Mouse (Mus musculus): Measurements from ENCODE around the gene Ddx56.
A peak's percentile ranks its signal among the peaks of the same experiment; 100 is the strongest.

Gene Ddx56

GRCm38 (mm10) chr11:6267320-6268254, at the start of gene Ddx56:
Gene Ddx56 (minus strand): TSS chr11:6267772.
- DNase-seq, result peak; percentile 89

- no peak for DNase-seq
These were observed 49.2 kb upstream of the Ddx56 start for GRCm38 (mm10) chr11:6316821-6317220.

DNA sequence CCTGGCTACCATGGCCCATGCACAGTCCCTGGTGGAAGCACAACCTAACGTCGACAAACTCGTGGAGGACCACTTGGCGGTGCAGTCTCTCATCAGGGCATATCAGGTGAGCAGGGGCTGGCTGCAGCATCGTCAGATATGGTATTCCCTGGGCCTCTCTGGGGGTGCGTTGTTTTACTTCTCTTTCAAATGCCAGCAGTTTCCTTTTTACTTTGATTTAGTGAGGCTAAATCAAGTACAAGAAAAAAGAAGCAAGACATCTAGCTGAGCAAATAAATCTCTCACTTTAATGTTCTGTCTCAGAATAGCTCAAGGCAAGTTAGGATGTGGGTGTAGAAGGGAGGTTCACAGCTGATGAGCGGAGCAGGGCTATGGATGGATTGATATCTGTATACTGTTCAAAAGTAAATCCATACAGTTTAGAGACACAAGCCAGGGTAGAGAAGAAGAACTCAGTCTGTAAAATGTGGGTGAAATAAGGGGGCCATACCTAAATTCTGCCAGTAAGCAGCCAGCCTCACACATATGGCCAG, 46.4 kb upstream of the Ddx56 start:
- DNase-seq, result no peak

DNA sequence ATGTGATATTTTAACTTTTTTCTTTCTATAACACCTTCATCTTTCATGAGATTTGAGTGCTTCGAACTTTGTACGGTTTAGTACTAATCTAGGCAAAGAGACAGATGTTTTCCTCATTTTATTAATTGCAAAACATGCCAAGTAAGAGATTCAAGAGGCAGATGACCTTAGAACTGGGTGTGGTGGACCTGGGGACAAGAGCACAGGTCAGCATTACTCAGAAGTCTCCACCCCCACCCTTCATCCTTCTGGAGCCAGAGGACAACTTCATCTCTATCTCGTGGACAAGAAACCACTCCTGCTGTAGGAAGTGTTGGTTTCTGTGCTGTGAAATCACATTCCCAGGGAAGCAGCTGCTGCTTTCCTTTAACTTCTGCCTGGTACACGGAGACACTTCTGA, 40.6 kb upstream of the Ddx56 start:
- no peak for DNase-seq

GRCm38 (mm10) chr11:6305943-6306430, 38.4 kb upstream of the Ddx56 start:
- no peak for DNase-seq

DNA sequence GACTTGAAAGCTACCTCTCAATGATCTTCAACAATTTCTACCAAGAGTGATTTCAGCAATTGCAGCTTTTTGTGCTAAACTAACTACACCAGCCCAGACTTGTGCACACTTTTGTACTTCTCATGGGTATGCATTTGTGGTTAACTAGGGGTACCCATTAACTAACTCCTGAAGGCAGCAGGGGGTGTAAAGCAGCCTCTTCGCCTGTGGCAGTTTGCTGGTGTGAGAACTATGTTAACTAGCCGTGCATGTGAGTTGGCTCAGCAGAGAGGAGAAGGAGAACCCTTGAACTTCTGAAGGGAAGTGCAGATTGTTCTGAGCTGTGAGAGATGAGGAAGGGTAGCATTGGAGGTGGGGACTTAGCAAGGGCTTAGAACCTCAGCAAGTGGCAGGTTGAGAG, 35.2 kb upstream of the Ddx56 start:
- DNase-seq, result no peak

- no peak for DNase-seq
These were observed 31.9 kb upstream of the Ddx56 start for GRCm38 (mm10) chr11:6299435-6299834.

DNA sequence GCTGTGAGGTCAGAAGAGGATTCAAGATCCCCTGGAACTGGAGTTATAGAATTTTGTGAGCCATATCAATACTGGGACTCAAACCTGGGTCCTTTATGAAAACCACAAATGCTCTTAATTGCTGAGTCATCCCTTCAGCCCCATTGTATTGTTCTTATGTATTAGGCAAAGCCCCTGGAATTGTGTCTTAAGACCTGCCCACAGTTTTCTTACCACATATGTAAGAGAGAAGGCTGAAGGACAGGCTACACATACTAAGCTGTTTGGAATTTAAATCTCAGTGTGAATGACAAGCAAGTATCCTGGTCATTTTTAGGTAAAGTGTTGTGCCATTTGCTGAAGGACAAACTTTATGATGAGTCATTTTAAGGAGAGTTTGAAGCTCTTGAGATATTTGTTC, 28.5 kb upstream of the Ddx56 start:
- no peak for DNase-seq

DNA sequence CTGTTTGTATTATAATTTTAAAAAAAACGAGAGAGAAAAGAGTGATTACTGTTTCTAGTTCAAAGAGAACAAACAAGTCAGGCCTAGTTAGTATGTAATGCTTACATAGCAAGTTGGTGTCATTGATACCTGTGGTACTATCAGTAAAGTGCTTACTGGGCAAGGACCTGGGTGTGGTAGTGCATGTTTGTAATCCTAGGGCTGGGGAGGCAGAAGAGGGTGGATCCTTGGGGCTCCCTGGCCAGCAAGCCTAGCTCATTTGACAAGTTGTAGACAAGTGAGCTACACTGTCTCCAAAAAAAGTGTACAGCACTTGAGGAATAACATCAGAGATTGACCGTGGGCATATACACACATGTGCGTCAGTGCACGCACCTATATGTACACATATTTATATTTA, 27.1 kb upstream of the Ddx56 start:
- DNase-seq, result no peak

- no peak for DNase-seq
These were observed 26.0 kb upstream of the Ddx56 start for GRCm38 (mm10) chr11:6293601-6294000.

DNA sequence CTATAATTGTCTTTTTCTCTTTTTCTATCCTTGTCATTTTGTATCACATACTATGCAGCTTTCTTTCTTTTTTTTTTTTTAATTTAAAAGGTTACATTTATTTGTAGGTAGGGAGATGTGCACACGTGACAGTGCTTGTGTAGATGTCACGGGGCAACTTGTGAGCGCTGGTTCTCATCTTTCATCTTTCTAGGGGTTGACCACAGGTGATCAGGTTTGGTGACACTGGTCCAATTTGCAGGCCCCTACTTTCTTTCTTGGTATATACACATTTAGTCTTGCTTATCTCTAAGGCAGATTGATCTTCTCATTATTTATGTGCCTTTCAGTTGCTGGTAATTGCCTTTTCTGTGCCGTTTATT, 25.4 kb upstream of the Ddx56 start:
- DNase-seq, result no peak

DNA sequence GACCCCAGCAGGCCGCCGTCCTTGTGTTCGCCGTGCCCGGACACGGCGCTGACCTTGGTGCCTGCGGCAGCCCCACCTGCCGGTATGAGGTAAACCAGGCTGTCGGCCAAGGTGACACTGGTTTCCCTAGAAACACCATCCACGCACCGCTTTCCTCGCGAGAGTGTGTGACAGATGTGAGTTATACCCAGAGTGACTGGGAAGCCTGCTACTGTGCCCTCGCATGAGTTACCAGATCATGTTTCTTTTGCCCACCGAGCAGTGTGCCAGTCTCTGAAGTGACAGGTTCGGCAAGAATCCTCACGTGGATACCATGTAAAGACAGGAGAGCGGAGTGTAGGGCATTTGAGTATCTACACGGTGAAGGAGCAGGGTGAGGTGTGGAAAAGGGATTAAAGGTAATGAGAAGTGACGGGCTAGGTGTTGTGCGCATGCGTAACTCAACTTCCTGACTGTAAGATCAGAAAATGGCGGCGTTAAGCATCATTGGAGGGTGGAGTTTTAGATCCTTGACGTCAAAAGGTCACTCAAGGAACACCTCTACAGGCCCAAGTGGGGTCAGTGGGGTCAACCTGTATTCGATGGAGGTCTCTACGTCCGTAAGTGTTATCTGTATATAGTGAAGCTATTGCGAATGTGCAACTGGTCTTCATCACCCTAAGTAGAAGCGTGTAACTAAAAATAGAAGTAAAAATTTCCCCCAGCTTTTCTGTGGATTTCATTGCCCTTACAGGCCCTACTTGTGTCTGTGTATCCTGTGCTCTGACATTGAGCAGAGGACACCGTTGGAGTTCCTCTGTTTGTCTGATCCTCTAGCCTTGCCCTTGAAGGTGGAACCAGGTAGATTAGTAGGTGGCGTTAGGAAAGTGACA, 24.8 kb upstream of the Ddx56 start:
- peak; percentile 59 for DNase-seq

GRCm38 (mm10) chr11:6291401-6292115, 24.0 kb upstream of the Ddx56 start, which contains the start of gene Ogdh:
Gene Ogdh (plus strand): TSS chr11:6291633.
- peak; percentile 99 for DNase-seq

DNA sequence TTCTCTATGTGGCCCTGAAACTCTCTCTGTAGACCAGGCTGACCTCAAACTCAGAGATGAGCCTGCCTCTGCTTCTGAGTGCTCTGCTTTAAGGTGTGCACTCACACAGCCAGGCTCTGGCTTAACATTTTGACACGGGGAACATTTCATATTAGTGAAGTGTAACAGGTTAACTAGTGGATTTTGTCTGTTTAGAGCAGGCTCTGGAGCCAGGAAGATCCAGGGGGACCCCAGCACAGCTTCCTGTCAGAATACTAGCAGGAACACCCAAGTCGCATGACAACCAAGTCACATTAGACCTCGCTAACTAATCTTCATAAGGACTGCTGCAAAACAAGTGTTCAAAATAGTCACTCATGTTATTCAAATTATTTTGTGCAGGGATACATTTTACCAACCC, 23.3 kb upstream of the Ddx56 start:
- no peak for DNase-seq

- DNase-seq, result no peak
These were observed 22.6 kb upstream of the Ddx56 start for GRCm38 (mm10) chr11:6290138-6290537.

GRCm38 (mm10) chr11:6282940-6283339, 15.4 kb upstream of the Ddx56 start:
- DNase-seq, result peak; percentile 46

DNA sequence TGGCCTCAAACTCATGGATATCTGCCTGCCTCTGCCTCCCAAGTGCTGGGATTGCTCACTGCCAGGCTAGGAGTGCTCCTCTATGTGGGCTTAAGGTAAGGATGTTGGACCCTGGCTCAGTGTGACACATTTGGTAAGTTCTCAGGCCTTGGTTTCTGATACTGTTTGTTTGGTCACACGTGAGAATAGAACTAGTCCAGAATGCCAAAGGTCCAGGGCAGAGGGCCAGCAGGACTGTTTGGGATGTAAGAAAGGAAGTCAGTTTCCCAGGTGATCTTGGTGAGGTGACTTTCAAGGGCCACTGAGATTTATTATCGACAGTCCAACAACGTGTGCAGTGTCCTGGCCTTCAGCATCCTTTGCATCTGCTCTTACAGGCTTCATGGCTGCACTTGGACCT, 8.9 kb upstream of the Ddx56 start:
- no peak for DNase-seq

- DNase-seq, result no peak
These were observed 7.5 kb upstream of the Ddx56 start for GRCm38 (mm10) chr11:6275094-6275484.

GRCm38 (mm10) chr11:6274387-6275093, 7.0 kb upstream of the Ddx56 start, which contains the start of gene Tmed4:
Gene Tmed4 (minus strand): TSS chr11:6274870.
- peak; percentile 100 for DNase-seq

DNA sequence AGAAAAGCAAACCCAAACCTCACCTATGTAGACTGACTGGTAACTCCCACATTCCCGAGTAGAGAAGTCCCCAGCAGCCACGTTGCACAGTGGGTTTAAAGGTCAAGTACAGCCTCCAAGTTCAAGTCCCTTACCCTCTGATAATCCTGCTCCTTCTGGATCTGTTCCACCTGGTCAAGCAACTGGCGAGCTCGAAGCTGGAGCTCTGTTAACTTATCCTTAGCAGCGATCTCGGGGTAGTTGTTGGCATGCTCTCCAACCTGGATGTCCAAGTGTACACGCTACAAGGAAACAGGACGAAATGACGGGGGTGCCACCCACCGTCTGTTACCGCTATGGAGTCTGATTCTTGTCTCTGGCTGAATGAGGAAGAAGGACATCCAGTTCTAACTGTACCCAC, 6.0 kb upstream of the Ddx56 start:
- DNase-seq, result no peak

GRCm38 (mm10) chr11:6266621-6267020, 951 bp downstream of the Ddx56 start:
- no peak for DNase-seq
